Mouse (Mus musculus) liver, adult (tissue): Measurements from ENCODE around the gene Rpl9-ps6.

Experiments
- GATA4 ChIP-seq: IDR thresholded peaks from 2 replicates; pipeline ENCODE4 v1.6.1; 2014; ENCODE audit warnings: mild to moderate bottlenecking, low read length; ENCODE audit not compliant: insufficient replicate concordance

The Rpl9-ps6 gene

DNA sequence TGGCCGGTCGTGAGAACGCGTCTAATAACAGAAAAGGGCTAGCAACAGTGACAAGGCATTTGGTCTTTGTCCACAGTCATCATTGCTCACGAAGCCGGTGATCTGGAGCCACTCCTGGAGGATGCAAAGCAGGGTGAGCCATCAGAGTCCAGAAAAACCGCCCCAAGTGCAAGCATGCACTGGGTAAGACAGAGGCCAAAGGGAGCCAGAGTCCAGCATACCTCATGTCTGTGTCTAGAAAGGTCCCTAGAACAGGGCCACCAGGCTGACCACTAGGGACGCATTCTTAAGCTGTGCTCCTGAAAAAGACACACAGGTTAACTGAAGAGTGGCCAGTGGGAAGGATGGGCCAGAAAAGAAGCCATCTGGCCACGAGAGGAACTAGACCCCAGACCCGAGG lies 17.4 kb downstream of the Rpl9-ps6 start:
- no peak for TF ChIP-seq GATA4

GRCm38 (mm10) chr19:32441568-32441967 lies 24.8 kb downstream of the Rpl9-ps6 start:
- no peak for TF ChIP-seq GATA4

GRCm38 (mm10) chr19:32439356-32439755 lies 27.0 kb downstream of the Rpl9-ps6 start:
- no peak for TF ChIP-seq GATA4

- no peak for TF ChIP-seq GATA4
Observed at GRCm38 (mm10) chr19:32425856-32426255, 40.5 kb downstream of the Rpl9-ps6 start.

- no peak for TF ChIP-seq GATA4
Observed at GRCm38 (mm10) chr19:32424706-32425105, 41.7 kb downstream of the Rpl9-ps6 start.

- TF ChIP-seq GATA4 = no peak
Observed at GRCm38 (mm10) chr19:32419069-32419468, 47.3 kb downstream of the Rpl9-ps6 start.

- no peak for TF ChIP-seq GATA4
Observed at GRCm38 (mm10) chr19:32416692-32417317, 49.6 kb downstream of the Rpl9-ps6 start.
